Comparison of ENCODE assay signal across 24 mouse cellular contexts in genomic region chr11:62621079-62621478, GRCm38 (mm10).
"Had no signal": no experiment of that assay in that cellular context is flagged by ENCODE, and none has a peak within 500 bp of the region (broad histone marks: within the 10 kb centered on the region; RNA-seq: fewer than 3 reads in every experiment).

No protein-coding gene starts in this region.

- DNase-seq: liver, embryonic 13.5 days; liver, postnatal 0 days; lung, adult 2 months; lung, postnatal 14 days; lung, postnatal 36 days; midbrain, embryonic 14.5 days; right cerebral cortex, postnatal 25 days; right cerebral cortex, postnatal 4 days; spleen, adult 18-20 months; thymus, adult 2 months; thymus, postnatal 14 days; thymus, postnatal 4 days had no signal

- H3K9me3 ChIP-seq: liver, embryonic 13.5 days; liver, embryonic 15.5 days; lung, embryonic 15.5 days; midbrain, embryonic 10.5 days; midbrain, embryonic 12.5 days; neural tube, embryonic 13.5 days; neural tube, embryonic 15.5 days; stomach, embryonic 15.5 days had no signal

- H3K27me3 ChIP-seq: liver, embryonic 13.5 days; liver, embryonic 15.5 days; lung, embryonic 15.5 days; midbrain, embryonic 12.5 days; neural tube, embryonic 13.5 days; neural tube, embryonic 15.5 days; stomach, embryonic 15.5 days had no signal

- H3K9ac ChIP-seq: liver, embryonic 13.5 days; liver, embryonic 15.5 days; liver, postnatal 0 days; lung, embryonic 15.5 days; midbrain, embryonic 12.5 days; neural tube, embryonic 13.5 days; neural tube, embryonic 15.5 days; stomach, embryonic 15.5 days had no signal

- H3K27ac ChIP-seq: liver, embryonic 13.5 days; liver, embryonic 15.5 days; lung, embryonic 15.5 days; macrophage; midbrain, embryonic 10.5 days; midbrain, embryonic 12.5 days; neural tube, embryonic 13.5 days; neural tube, embryonic 15.5 days; stomach, embryonic 15.5 days; stomach, postnatal 0 days had no signal

- H3K36me3 ChIP-seq: liver, embryonic 13.5 days; liver, embryonic 15.5 days had no signal

- ATAC-seq: liver, postnatal 0 days; lung, postnatal 0 days; midbrain, embryonic 16.5 days had no signal

- H3K4me3 ChIP-seq: liver, embryonic 13.5 days; liver, embryonic 15.5 days; lung, embryonic 15.5 days; midbrain, embryonic 10.5 days; midbrain, embryonic 12.5 days; myocyte; neural tube, embryonic 13.5 days; neural tube, embryonic 15.5 days; stomach, embryonic 15.5 days had no signal
